Mouse (Mus musculus) splenic B cell, adult 2 months (primary cell): Measurements from ENCODE around the gene Nsf.

Experiments
- DNase-seq: peaks from one replicate; pipeline ENCODE4 v3.0.0-alpha.2; 2011; ENCODE audit warnings: low read depth, low spot score
- H3K27me3 ChIP-seq: 2 replicates; pipeline ENCODE4 v1.6.1; 2012; ENCODE audit warnings: mild to moderate bottlenecking, low read length, moderate library complexity, mixed read lengths; ENCODE audit not compliant: control insufficient read depth, poor library complexity, insufficient read depth, severe bottlenecking
- H3K36me3 ChIP-seq: 2 replicates; pipeline ENCODE4 v1.6.1; 2012; ENCODE audit warnings: mild to moderate bottlenecking, low read length, moderate library complexity, mixed read lengths; ENCODE audit not compliant: control insufficient read depth, poor library complexity, insufficient read depth, severe bottlenecking

Nsf gene

GRCm38 (mm10) chr11:103772505-103773386 lies 181.1 kb downstream of the Nsf start:
- Histone ChIP-seq H3K27me3 (peaks cover 3% of the 10 kb centered on the region; the same call in 1 of the 2 replicates), H3K36me3 (no peaks in the 10 kb centered on the region)
- DNase-seq = no peak
